ENCODE assay signal across 23 mouse cellular contexts in the genomic region with DNA sequence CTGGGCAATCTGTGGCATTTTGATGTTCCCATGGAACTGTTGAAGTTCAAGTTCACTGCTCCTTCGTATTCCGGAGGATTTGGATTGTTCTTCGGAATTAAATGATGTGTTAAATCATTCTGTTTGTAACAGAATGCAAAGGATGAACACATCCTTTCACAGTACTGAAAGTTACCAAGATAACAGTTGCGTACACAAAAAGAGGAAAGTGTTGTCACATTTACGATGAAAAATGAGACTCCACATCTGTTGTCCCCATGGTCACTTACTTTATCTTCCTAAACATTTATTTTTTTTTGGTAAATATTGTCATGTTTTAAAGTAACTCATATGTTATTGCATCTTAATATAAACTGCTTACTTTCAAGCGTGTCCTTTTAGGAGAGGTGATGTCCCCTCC. TPM values are rescaled to one million over a fixed set of nuclear protein-coding genes. Genes with fewer than 3 reads are reported as not detected.
A peak's percentile ranks its signal among the peaks of the same experiment; 100 is the strongest.
DNase-seq lines count a peak whose midpoint lies in the region; ATAC-seq and TF ChIP-seq lines count a peak whose summit lies in the region.
"Had no signal": no experiment of that assay in that cellular context is flagged by ENCODE, and none has a peak within 500 bp of the region (broad histone marks: within the 10 kb centered on the region; RNA-seq: fewer than 3 reads in every experiment).

No protein-coding gene starts in this region.

- no peak overlapping the region for H3K27ac ChIP-seq in kidney, postnatal 0 days
- no peak overlapping the region for H3K27ac ChIP-seq in lung, embryonic 15.5 days
- no peak overlapping the region for H3K27ac ChIP-seq in lung, postnatal 0 days (ENCODE audit: low read length)
- H3K27ac ChIP-seq: embryonic facial prominence, embryonic 10.5 days; embryonic facial prominence, embryonic 12.5 days; forebrain, embryonic 13.5 days; forebrain, embryonic 15.5 days had no signal

- no peak overlapping the region for H3K9ac ChIP-seq in kidney, postnatal 0 days (ENCODE audit: low read depth, low read length)
- no peak overlapping the region for H3K9ac ChIP-seq in lung, embryonic 15.5 days
- H3K9ac ChIP-seq in lung, postnatal 0 days (replicated peaks; ENCODE audit: low read depth): no peak overlapping the region
- H3K9ac ChIP-seq: embryonic facial prominence, embryonic 12.5 days; forebrain, embryonic 13.5 days; forebrain, embryonic 15.5 days had no signal

- no peaks in the 10 kb centered on the region for H3K36me3 ChIP-seq in kidney, postnatal 0 days (ENCODE audit: insufficient read depth, low read length)
- no peaks in the 10 kb centered on the region for H3K36me3 ChIP-seq in lung, embryonic 15.5 days
- H3K36me3 ChIP-seq in lung, postnatal 0 days (ENCODE audit: insufficient read depth, low read length): no peaks in the 10 kb centered on the region
- H3K36me3 ChIP-seq: embryonic facial prominence, embryonic 10.5 days; embryonic facial prominence, embryonic 12.5 days; forebrain, embryonic 15.5 days; G1E had no signal

- no peak overlapping the region for H3K4me3 ChIP-seq in kidney, postnatal 0 days (replicated peaks; ENCODE audit: low read depth, low read length)
- no peak overlapping the region for H3K4me3 ChIP-seq in lung, embryonic 15.5 days
- H3K4me3 ChIP-seq in lung, postnatal 0 days (ENCODE audit: low read depth, low read length): no peak overlapping the region
- H3K4me3 ChIP-seq: embryonic facial prominence, embryonic 10.5 days; embryonic facial prominence, embryonic 12.5 days; forebrain, embryonic 13.5 days; forebrain, embryonic 15.5 days had no signal

- TF ChIP-seq CTCF in kidney, postnatal 0 days (IDR thresholded peaks at IDR 0.05; ENCODE audit: low read depth): no peak
- no peak for TF ChIP-seq CTCF in lung, postnatal 0 days (IDR thresholded peaks at IDR 0.05)

- WGBS in kidney, postnatal 0 days: 54% methylated on average over 6 of the region's 6 CpGs
- WGBS in lung, embryonic 15.5 days: 28% methylated on average over 6 of the region's 6 CpGs
- 36% methylated on average over 6 of the region's 6 CpGs for WGBS in lung, postnatal 0 days

- H3K4me2 ChIP-seq in kidney, postnatal 0 days (ENCODE audit: low read length): no peak overlapping the region
- no peak overlapping the region for H3K4me2 ChIP-seq in lung, embryonic 15.5 days
- H3K4me2 ChIP-seq in lung, postnatal 0 days (replicated peaks; ENCODE audit: low read depth, low read length): no peak overlapping the region
- H3K4me2 ChIP-seq: embryonic facial prominence, embryonic 12.5 days; forebrain, embryonic 13.5 days; forebrain, embryonic 15.5 days had no signal

- no peak for TF ChIP-seq EP300 in lung, postnatal 0 days (IDR thresholded peaks at IDR 0.05)

- no peaks in the 10 kb centered on the region for H3K4me1 ChIP-seq in kidney, postnatal 0 days (replicated peaks; ENCODE audit: insufficient read depth, low read length)
- no peaks in the 10 kb centered on the region for H3K4me1 ChIP-seq in lung, embryonic 15.5 days
- H3K4me1 ChIP-seq in lung, postnatal 0 days (ENCODE audit: insufficient read depth, low read depth, low read length): no peaks in the 10 kb centered on the region
- H3K4me1 ChIP-seq: embryonic facial prominence, embryonic 10.5 days; embryonic facial prominence, embryonic 12.5 days; forebrain, embryonic 13.5 days; forebrain, embryonic 15.5 days had no signal

- no peaks in the 10 kb centered on the region for H3K9me3 ChIP-seq in kidney, postnatal 0 days (replicated peaks; ENCODE audit: low read length)
- H3K9me3 ChIP-seq in lung, embryonic 15.5 days: no peaks in the 10 kb centered on the region
- no peaks in the 10 kb centered on the region for H3K9me3 ChIP-seq in lung, postnatal 0 days (ENCODE audit: low read length)
- H3K9me3 ChIP-seq: embryonic facial prominence, embryonic 10.5 days; embryonic facial prominence, embryonic 12.5 days; forebrain, embryonic 13.5 days; forebrain, embryonic 15.5 days; G1E had no signal

- DNase-seq in kidney, postnatal 0 days (ENCODE audit: low spot score): peak; percentile 31
- DNase-seq in kidney, postnatal 10 days: no peak
- DNase-seq in lung, adult 18-20 months: no peak
- peak; percentile 6 for DNase-seq in lung, postnatal 0 days (ENCODE audit: low spot score)
- DNase-seq in lung, postnatal 25 days (ENCODE audit: low spot score): no peak
- DNase-seq: adrenal gland, adult 8-10 months; adrenal gland, postnatal 14 days; adrenal gland, postnatal 36 days; B cell, adult 2 months; cerebellum, adult 11-12 months; cerebellum, adult 2 months; cerebellum, adult 9-10 months; cerebellum, postnatal 10 days; cerebellum, postnatal 25 days had no signal

- H3K27me3 ChIP-seq in kidney, postnatal 0 days (ENCODE audit: insufficient read depth, low read length): no peaks in the 10 kb centered on the region
- H3K27me3 ChIP-seq in lung, embryonic 15.5 days: no peaks in the 10 kb centered on the region
- H3K27me3 ChIP-seq in lung, postnatal 0 days (replicated peaks; ENCODE audit: insufficient read depth, low read length): no peaks in the 10 kb centered on the region
- H3K27me3 ChIP-seq: embryonic facial prominence, embryonic 12.5 days; forebrain, embryonic 13.5 days; forebrain, embryonic 15.5 days had no signal

- ATAC-seq in kidney, postnatal 0 days (replicated peaks; ENCODE audit: low FRiP score, low read depth): no peak
- ATAC-seq in lung, embryonic 15.5 days (ENCODE audit: borderline replicate concordance, extremely low read depth, low FRiP score, low TSS enrichment): peak; percentile 23; the same call in 1 of the 2 replicates
- no peak for ATAC-seq in lung, postnatal 0 days
- ATAC-seq: activated CD4-positive, CD25-positive, alpha-beta regulatory T cell, adult 4 months; CD4-positive, CD25-positive, alpha-beta regulatory T cell, adult 4 months; forebrain, embryonic 13.5 days; forebrain, embryonic 15.5 days; Patski had no signal

RNA-seq across cellular contexts. Expression of gene Ddx18, which starts 17.0 kb away (rescaled TPM):
- 67.9 and 68.7 TPM in 2 replicates for polyA plus RNA-seq in kidney, postnatal 0 days (2015; fragmentation: Nextera tagmentation; extraction: Ambion mirVana)
- 53.2 and 55.2 TPM in 2 replicates for polyA plus RNA-seq in lung, embryonic 15.5 days (2015; fragmentation: Nextera tagmentation; extraction: Ambion mirVana)
- 30.4 and 31.7 TPM in 2 replicates for polyA plus RNA-seq in lung, postnatal 0 days (2015; fragmentation: Nextera tagmentation; extraction: Ambion mirVana)

RNA-seq across cellular contexts. Expression of gene Htr5b, which starts 56.6 kb away (rescaled TPM):
- polyA plus RNA-seq in kidney, postnatal 0 days (2015; fragmentation: Nextera tagmentation; extraction: Ambion mirVana): 1.0 and 1.2 TPM in 2 replicates
- polyA plus RNA-seq in lung, embryonic 15.5 days (2015; fragmentation: Nextera tagmentation; extraction: Ambion mirVana): not detected in 2 replicates
- polyA plus RNA-seq in lung, postnatal 0 days (2015; fragmentation: Nextera tagmentation; extraction: Ambion mirVana): not detected in 2 replicates
- polyA plus RNA-seq: activated CD4-positive, CD25-positive, alpha-beta regulatory T cell, adult 4 months; forebrain, embryonic 13.5 days; G1E; Patski had no signal

Comparison
In these comparisons a context has a peak if more than half of its experiments do, and no peak if none do; other contexts are left out.
1. DNase-seq: peak in kidney, postnatal 0 days (single experiment) and lung, postnatal 0 days (single experiment); none in kidney, postnatal 10 days (single experiment), lung, adult 18-20 months (0 of 2) and lung, postnatal 25 days (single experiment).